Mouse (Mus musculus) megakaryocyte, embryonic 14.5 days (primary cell): ENCODE data around the gene Akt2.

ENCODE experiments used
- FLI1 ChIP-seq: IDR thresholded peaks from 2 replicates; pipeline ENCODE4 v1.6.1; 2012; ENCODE audit warnings: low read length, inconsistent platforms, mixed read lengths
- GATA1 ChIP-seq: IDR thresholded peaks from 3 replicates; pipeline ENCODE4 v1.6.1; 2012; ENCODE audit warnings: mixed read lengths, low read length, inconsistent platforms, borderline replicate concordance

DNA sequence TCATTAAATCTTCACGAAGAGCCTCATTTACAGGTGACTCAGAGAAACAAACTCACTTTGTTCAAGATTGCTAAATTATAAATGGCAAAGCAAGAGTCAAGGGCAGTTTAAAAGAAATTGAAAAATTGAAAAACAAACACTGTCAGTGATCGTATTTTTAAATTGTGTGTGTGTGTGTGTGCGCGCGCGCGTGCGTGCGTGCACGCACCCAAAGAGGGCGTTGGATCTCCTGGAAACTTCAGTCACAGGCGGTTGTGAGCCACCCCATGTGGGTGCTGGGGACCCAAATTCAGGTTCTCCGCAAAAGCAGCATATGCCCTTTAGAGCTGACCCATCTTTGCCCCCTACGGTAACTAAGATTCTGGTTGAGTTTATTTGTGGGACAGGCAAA lies 83.9 kb downstream of the Akt2 start:
- no peak for TF ChIP-seq GATA1
- no peak for TF ChIP-seq FLI1
